Mouse (Mus musculus): ENCODE results near the gene Akr1b7. TPM values are rescaled to one million over a fixed set of nuclear protein-coding genes. Genes with fewer than 3 reads are reported as not detected.
"Not testable (repeated sequence)": the region's sequence is repeated elsewhere in the genome, so short reads cannot be mapped to it uniquely, and the experiment has no call there.

Gene Akr1b7
- 1,801 and 3,097 TPM in 2 replicates for total RNA-seq (2021)
- long read RNA-seq, experiment 1, transcript Akr1b7-201 (10 exons, 1,281 nt): major isoform, 2,086 of 2,213 reads
- long read RNA-seq, experiment 1, partial matches to known transcripts: 63 of 2,213 reads
- long read RNA-seq, experiment 1, other reads (novel, unspliced or antisense): 64 of 2,213 reads
- long read RNA-seq, experiment 2, transcript Akr1b7-201 (10 exons, 1,281 nt): major isoform, 1,508 of 1,655 reads
- long read RNA-seq, experiment 2, partial matches to known transcripts: 75 of 1,655 reads
- long read RNA-seq, experiment 2, other reads (novel, unspliced or antisense): 72 of 1,655 reads

DNA sequence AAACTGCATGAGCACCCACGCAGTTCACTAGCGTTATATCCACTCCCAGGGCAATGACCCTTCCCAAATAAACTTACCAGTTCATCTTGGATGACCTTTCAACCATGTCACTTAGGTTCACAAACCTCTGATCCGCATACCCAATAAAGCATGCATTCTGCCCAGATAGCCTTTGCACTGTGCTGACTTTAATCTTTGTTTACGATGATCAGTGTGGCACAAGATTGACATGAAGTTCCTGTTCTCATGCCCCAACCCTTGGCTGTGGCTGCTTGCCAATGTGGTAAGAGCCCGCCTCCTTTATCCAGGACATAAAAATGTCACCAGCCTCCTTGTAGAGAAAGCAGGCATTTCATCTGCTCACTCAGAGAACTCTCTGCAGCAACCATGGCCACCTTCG is at the start of gene Akr1b7:
TSS of gene Akr1b7 (plus strand) at position 312 of the 400 bp plus-strand sequence.
- DNase-seq: peak; percentile 82

DNA sequence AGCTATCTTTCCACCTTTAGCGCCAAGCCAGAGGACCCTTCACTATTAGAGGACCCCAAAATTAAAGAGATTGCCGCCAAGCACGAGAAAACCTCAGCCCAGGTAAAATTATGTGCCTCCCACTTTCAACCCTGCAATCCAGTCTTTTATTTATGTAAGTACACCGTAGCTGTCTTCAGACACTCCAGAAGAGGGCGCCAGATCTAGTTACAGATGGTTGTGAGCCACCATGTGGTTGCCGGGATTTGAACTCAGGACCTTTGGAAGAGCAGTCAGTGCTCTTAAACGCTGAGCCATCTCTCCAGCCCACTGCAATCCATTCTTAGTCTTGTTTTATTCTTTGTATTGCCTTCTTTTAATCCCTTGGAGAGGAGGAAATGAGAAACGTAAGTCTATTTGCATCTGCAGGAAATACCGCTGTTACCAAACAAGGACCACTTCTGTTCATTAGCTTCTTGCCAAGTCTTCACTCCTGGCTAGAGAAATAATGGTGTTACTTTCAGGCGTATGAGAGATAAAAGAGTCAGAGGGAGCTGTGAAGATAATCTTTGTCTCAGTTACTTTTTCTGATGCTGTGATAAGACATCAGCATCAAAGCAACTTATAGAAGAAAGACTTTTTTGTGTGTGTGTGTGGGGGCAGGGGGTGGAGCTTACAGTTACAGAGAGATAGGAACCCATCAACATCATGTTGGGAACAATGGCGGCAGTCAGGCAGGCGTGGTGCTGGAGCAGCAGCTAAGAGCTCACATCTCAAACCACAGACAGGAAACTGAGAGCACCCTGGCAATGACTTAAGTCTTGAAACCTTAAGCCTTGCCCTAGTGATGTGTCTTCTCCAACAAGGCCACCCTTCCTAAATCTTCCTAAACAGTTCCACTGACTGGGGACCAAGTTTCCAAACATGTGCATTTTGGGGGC is 47.7 kb upstream of the Akr1b7 start:
- DNase-seq: no peak

DNA sequence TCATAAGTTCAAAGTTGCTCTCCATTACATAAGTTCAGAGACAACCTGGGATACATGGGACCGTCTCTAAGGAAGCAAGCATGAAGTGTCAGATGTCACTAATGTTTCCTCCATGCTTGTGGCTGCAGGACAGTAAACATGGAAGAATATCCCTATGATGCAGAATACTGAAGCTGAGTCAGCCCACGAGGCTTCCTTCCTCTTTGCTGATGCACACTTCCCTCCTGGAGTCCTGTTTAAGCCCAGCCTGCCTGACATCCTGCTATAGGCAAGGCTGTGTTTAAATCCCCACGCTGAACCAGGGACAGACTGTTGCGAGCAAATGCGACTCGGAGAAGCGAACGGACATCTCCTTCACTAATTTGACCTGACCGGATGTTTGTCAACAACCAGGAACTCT is 44.1 kb upstream of the Akr1b7 start:
- DNase-seq: no peak

DNA sequence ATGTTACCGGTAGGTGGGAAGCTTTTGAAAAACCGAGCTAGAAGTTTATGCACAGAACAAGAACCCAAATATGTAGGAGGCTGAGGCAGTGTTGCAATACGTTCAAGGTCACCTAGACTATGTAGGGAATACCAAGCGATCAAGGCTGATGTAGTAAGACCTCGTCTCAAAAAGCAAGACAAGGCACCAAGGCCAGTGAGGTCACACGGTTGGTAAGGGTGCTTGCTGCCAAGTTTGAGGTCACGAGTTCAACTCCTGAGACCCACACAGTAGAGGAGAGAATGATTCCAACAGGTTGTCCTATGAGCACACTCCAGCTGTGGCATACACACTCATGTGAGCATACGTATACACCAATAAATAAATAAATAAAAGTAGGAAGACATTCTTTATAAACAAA is 42.1 kb upstream of the Akr1b7 start:
- peak; percentile 38 for DNase-seq

DNA sequence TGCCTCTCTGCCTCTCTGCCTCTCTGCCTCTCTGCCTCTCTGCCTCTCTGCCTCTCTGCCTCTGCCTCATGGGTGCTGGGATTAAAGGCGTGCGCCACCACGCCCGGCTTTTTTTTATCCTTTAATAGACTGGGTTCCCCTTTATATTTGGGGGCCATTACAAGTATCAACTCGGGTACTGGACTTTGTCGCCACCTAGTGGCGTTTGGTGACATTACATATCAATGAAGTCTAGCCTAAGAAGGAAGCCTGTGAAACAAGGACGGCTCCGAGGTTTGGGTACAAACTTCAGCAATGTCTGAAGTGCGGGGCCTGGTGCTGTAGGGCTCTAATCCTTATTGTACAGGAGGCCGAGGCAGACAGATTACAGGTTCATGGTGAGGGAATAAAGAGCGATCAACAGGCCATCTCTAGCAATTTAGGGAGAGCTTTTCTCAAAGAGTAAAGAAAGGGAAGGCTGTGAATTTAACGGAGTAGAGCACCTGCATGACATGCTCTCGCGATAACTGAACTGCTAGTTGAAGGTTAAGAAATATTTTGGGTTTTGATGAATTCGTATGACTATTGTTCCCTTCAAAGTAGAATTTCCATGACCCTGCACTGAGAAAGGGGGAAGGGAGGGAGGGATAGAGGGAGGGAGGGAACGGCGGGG is 40.3 kb upstream of the Akr1b7 start:
- DNase-seq: peak; percentile 89

DNA sequence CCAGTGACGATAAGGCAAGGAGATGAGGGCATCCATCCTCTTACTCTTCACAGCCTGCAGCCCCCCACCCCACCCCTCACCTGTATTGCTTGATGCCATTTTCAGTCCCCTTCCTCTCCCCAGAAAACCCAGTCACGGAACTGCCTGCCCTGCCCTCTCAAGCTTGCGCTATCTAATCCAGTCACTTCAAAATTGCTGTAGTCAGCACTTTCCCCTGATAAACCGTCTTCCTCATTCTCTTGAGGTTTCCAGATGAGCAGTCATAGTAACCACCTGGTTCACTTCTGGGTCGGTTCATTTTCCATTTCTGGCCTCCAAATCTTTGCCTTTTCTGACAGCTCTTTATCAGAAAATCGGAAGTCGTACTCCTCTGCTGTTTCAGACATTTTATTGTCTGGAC is 38.3 kb upstream of the Akr1b7 start:
- DNase-seq: no peak

DNA sequence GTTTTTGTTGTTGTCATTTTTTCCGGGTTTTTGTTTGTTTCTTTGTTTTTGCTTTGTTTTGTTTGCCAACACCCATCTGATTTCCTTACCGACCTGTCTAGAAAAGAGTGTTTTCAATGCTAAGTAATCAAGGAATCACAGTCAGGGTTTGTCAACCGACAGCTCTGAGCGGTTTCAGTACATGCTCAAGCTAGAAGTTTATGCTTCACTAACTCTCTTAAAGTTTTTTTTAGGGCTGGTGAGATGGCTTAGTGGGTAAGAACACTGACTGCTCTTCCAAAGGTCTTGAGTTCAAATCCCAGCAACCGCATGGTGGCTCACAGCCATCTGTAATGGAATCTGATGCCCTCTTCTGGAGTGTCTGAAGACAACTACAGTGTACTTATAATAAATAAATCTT is 36.2 kb upstream of the Akr1b7 start:
- DNase-seq: not testable (repeated sequence)

DNA sequence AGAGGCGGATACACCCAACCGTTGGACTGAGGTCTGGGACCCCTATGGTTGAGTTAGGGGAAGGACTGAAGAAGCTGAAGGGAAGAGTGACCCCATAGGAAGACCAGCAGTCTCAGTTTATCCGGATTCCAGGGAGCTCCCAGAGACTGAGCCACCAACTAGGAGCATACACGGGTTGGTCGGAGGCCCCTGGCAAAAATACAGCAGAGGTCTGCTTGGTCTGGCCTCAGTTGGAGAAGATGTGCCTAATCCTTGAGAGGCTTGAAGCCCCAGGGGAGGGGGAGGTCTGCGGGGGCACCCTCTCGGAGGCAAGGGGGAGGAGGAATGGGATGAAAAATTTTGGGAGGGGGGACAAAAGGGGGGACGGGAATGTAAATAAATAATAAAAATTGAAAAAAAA is 28.7 kb upstream of the Akr1b7 start:
- no peak for DNase-seq

DNA sequence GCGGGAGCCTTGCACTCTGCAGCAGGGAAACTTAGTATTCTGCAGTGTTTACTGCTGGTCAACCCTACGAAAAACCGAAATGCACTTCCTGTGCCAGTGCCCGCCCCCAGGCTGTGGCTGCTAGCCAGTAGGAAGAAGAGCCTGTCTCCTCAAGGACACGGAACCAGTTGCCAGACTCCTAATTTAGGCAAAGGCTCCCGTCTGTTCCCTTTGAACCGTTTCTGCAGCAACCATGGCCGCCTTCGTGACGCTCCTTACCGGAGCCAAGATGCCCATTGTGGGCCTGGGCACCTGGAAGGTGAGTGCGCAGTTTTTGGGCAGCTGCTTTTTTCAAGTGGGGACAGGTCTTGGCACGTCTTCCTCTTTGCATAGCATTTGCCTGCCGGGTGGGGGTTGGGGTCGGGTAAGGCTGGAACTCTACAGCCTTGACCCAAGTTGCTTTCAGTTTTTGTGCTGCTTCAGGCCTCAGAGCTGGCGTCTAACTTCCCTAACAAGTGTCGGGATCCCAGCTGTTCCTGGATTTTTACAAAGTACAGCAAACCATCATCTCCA is 27.9 kb upstream of the Akr1b7 start, which contains the start of gene Akr1b10:
TSS of gene Akr1b10 (plus strand) at position 109 of the 552 bp plus-strand sequence.
- DNase-seq: peak; percentile 93

DNA sequence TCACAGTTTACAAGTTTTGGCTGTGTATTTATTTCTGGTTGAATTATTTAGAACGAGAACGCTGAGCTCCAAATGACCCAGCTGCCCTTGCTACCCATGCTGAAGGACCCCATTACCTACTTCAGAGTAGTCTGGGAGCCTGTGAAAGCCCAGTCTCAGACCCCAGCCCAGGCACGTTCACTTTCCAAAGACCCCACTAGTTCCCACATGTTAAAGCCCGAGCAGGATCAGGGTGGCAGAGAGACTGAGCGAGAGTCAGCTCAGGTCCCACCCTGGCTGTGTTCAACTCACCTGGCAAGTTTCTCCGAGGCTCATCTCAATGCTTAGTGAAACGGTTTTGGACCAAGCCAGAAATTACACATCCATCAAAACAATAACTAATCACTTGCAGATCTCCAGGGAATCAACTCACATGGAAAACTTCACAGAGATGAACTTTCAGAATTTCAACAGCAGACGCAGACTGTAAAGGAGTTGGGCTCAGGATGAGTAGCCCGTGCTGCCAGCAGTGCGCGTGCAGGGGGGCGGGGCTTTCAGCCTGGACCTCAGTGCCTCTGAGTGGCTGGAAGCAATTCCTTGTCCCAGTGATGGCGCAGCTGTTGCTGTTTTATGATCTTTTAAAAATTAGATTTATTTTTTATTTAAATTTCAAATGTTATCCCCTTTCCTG is 27.3 kb upstream of the Akr1b7 start:
- peak; percentile 90 for DNase-seq

DNA sequence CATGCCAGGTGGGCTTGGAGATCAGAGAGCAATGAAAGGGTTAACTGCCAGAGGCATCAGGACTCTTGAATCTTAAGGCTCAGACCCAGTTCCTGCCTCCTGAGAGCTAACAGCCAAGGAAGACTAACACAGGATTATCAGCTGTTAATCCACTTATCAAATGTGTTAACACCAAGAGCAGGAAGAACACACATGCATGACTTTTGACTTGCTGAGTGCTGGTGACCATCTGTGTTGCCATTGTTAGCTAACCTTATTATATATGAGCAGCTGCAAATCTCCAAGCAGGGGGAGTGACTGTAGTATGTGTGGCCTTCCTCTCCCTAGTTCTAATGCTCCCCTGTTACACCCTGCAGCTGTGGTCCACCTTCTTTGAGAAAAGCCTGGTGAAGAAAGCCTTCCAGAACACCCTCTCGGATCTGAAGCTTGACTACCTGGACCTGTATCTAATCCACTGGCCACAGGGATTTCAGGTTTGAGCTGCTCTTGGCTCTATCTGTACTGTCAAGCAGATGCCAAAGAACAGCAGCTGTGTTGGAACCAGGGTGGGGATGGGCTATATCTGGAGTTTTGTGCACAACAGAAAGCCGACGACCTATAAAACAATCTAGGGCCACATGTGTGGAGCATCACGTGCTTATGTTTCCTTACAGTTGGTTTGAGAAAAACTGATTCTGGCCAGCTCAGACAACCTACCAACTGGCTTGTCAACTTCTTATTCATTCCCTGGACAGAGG is 23.5 kb upstream of the Akr1b7 start:
- no peak for DNase-seq

DNA sequence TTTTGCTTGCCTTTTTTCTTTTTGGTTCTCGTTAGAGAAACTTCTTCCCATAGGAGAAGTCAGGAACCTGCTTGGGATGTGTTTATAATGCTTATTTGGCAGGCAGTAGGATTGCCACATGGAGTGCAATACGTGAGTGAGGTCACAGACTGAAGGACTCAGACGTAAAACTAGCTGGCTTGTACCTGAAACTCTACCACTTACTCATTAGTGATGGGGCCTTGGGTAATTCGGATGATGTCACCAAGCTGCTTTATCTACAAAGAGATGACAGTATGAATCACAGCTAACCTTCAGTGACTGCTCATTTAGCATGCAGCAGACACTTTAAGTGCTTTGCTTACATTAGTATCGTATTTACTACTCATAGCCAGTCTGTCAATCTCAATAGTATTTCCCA is 16.2 kb upstream of the Akr1b7 start:
- DNase-seq: peak; percentile 64

DNA sequence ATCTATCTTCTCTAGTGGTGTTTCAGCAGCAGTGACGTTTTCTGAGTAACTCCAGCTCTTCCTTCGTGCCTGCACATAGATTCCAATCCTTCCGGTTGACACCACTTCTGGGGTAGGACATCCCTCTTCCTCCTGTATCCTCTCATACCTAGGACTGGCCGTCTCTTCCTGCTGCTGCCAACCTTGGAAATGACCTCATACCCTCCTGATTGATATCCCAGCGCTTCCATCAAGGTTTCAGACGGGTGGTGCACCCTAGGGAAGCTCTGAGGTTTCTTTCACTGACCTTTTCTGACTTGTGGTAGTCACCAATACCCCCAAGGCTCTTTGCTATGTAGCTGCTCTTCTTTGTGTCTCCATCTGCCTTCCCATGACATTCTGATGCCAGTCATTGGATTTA is 13.7 kb upstream of the Akr1b7 start:
- DNase-seq: peak; percentile 54

DNA sequence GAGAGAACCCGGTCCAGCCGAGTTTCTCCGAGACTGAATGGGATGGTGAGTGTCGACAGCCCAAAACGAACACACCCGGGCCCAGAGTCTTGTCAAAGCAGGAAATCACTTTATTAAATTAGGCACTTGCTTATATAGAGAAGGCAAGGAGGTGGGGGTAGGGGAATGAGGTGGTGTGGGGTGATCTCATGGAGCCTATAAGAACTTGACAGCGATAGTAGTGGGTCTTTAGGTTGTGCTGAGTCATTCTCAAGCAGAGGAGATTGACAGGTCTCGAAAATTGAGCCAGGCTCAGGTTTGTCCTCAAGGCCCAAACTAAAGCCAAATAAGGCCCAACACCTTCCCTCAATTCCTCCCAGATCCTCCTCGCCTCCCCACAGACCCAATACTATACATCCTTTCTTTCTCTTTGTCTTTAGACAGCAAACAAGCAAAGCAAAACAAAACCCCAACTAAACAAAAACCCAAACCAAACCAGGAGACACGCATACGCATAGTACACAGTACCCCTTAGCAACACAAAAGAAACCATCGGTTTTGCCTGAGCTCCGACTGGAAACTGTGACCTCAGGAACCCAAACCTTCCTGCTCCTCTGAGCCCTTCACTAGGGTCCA is 12.4 kb upstream of the Akr1b7 start:
- DNase-seq: no peak

DNA sequence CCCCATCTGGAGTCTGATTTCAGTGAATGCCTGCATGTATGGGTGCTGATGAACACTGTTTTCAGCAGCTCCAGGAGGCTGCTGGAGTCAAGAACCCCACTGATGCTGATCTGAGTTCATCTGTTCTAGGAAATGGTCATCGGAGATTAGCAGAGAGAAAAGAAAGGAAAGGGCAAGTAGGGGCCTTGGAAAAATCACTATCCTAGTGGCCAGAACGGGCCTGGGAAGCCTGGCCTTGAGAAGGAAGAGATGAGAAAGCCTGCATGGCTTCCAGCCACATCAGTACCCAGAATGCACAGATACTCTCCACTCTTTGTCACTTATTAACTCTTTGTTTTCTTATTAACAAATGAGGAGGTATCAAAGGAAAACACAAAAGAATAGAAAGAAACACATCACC is 11.4 kb upstream of the Akr1b7 start:
- peak; percentile 46 for DNase-seq

DNA sequence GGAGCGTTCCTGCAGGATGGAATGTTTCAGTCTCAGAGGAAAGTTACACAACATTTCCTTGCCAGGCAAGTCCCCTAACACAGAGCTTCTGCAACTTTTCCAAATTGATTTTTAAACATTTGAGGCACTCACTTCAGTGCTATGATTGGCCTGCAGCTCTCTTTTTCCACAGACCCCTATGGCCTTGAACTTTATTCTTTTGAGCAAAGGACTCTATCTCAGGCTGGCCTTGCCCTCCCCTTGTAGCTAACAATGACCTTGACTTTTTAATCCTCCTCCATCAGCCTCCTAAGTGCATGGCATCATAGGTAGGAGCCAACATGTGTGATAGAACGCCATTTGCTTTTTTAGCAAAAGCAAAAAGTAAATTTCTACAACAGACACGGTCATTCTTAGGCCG is 5.4 kb upstream of the Akr1b7 start:
- DNase-seq: no peak

DNA sequence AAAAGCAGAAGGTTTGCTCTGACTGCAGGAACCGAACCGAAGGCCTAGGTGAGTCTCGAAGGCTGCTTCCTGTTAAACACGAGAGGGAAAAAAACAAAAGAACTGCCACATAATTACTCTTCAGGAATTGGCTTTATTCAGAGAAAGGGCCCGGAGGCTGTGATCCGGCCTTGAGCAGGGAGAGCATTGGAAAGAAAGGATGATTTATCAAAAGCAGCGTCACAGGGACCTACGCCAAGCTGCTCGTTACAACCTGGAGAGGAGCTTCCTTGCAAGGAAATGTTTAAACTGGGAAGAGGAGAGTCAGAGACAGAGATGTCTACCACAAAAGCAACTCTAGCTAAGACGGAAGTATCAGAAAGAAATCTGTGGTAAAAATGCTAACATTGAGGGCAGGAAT is 4.7 kb upstream of the Akr1b7 start:
- DNase-seq: peak; percentile 60

DNA sequence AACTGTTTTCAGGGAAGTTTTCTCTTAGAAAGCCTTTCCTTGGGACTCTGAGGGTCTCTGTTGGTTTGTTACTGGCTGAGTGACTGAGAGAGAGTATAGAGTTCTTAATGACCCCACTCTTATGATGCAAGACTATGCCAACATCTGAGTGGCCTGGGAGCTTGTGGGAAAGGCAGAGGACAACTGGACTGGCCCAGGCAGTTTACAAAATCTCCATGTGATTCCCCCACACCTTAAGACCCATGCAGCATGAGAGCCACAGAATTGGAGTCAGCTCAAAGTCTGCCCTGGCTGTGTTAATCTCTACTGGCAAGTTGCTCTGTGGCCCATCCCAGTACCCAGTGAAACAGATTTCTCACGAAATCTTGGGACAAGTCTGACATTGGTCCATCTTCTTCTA is 554 bp downstream of the Akr1b7 start:
- DNase-seq: no peak

DNA sequence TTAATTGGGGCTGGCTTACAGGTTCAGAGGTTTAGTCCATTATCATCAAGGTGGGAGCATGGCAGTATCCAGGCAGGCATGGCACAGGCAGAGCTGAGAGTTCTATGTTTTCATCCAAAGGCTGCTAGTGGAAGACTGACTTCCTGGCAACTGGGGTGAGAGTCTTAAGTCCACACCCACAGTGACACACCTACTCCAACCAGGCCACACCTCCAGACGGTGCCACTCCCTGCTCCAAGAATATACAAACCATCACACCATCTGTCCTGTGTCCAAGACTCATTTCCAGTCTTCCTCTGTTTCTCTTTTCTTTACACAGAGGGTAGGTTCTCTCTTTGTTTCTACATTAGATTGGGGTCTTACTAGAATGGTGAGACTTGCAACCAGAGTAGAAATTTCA is 1.3 kb downstream of the Akr1b7 start:
- not testable (repeated sequence) for DNase-seq

DNA sequence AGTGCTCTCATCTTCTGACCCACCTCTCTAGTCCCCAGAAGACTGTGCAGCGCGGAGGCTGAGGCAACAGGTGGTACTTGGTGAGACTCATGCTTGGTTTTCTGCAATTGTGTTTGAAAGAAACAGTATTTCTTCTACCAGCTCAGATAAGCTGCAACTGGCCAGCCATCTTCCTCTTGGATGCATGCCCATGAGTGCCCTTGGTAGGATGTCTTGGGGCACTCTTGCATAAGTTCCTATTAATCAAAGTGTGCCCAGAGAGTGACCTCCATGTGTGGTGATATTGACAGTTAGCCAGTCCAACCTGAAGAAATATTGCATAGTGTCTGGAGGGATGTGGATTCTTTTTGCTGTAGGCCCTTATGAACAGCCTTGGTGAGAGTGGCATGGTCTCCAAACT is 4.4 kb downstream of the Akr1b7 start:
- peak; percentile 76 for DNase-seq

DNA sequence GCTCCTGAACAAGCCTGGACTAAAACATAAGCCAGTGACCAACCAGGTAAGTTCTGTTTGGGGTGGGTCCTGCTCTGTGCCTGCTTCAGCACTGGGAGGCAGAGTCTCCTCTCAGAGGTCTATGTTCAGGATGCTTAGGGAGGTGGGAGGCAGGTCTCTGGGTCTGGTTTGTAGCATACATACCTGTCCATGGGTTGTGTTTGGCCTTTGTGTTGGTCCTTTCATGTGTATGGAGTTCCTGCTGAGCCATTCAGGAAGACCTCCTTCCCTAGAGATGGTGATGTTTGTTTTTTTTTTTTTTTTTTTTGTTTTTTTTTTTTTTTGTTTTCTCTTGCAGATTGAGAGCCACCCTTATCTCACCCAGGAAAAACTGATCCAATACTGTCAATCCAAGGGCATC is 6.9 kb downstream of the Akr1b7 start:
- DNase-seq: no peak
